Mouse (Mus musculus) NIH3T3 (cell line): ENCODE data around the gene Bco1.

Experiments
- DNase-seq: peaks from one replicate; pipeline ENCODE4 v3.0.0-alpha.2; 2012; ENCODE audit warnings: low read depth

Bco1 gene

GRCm38 (mm10) chr8:117089802-117090201 lies 5.9 kb upstream of the Bco1 start:
- DNase-seq = no peak

DNA sequence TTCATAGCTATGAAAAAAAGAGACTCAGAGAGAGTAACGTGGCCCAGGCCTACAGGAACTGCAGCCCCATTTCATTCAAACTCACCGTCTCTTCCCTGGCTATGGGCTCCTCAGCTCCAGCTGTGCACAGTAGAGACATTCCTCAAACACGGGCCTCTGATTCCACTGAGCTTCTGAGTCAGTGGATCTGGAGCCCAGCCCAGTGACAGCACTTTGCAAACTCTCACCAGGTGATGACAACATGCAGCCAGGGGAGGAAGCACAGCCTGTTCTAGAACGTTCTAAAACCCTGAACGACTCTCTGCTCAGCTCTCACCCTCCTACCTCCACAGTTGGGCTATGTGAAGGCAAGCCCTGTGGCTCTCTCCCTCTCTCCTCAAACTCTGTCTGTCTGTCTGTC lies 1.6 kb upstream of the Bco1 start:
- DNase-seq = peak; percentile 87

GRCm38 (mm10) chr8:117097051-117097563 lies 1.5 kb downstream of the Bco1 start:
- DNase-seq = no peak

DNA sequence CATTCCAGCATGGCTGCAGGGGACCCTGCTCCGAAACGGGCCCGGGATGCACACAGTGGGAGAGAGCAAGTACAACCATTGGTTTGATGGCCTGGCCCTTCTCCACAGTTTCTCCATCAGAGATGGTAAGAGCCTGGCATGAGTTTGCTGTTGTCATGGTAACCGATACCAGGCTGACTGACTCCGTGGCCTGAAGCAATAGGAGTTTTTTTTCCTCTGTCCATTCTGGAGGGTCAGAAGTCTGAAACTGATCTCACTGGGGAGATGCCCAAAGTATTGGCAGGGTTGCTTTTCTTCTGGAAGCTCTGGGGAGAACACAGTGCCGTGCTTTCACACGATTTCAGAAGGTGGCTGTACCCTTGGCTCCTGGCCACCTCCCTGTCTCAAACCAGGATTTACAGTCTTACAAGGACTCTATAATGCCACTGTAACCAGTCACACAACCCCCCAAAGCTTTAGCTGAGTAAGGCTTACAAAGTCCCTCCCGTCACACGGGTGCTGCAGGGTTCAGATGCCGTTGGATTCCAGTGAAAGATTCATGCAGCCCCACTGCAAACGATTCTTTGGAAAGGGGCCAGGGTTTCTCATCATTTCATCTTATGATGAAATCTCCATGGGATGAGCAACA lies 2.0 kb downstream of the Bco1 start:
- peak; percentile 94 for DNase-seq

- peak; percentile 74 for DNase-seq
Observed at GRCm38 (mm10) chr8:117107533-117107932, 11.9 kb downstream of the Bco1 start.

GRCm38 (mm10) chr8:117109018-117109711 lies 13.5 kb downstream of the Bco1 start:
- DNase-seq = no peak

GRCm38 (mm10) chr8:117109801-117110390 lies 14.2 kb downstream of the Bco1 start:
- peak; percentile 62 for DNase-seq

- DNase-seq = peak; percentile 22
Observed at GRCm38 (mm10) chr8:117111641-117112040, 16.0 kb downstream of the Bco1 start.

DNA sequence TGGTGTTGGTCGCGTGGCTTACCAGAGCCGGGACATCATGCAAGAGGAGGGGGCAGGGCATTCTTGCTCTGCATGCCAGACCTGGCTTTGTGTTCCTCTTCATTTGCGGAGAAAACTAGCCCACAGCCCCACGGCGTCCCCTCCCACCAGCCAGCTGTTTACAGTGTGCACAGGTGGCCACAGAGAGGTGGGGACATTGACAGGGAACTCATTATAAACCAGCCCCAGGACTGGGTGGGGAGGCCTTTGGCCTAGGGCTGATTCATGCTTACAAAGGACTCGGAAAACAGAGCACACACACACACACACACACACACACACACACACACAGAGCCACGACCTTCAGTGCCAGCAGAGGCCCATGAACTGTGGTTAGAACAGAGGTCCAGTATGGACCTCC lies 16.6 kb downstream of the Bco1 start:
- DNase-seq = no peak

GRCm38 (mm10) chr8:117115094-117115493 lies 19.4 kb downstream of the Bco1 start:
- no peak for DNase-seq

DNA sequence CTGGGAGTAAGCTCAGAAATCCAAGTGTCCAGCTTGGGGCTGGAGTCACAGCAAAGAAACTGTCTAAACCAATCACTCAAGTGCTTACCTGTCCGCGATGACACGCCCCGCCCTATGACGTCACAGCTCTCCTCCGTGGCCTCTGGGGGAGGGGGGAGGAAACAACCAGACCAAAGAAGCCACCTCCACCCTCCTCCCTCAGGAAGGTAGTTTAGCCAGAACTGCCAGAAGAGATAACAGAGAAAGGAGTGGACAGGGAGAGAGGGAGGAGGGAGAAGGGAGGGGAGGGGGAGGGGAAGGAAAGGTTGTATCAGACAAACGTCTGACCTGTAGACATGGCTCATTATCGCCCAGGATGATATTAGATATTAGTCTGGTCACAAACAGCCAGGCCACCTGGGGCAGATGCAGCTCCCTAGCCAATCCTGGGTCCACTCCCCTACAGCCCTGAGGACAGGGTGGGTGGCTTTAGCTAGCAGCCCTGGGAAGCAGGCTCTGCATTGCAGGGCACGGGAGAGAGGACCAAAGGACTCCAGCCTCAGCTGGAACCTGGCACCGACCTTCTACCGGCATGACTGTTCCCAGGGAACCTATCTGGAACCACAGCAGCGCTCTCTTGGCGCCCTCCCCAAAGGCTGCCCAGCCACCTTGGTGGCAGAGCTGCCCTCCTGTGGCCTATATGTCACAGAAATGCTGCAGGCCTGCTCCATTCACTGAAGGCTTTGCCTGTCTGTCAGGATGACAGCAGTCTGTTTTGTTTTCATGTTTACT lies 20.2 kb downstream of the Bco1 start:
- DNase-seq = no peak

DNA sequence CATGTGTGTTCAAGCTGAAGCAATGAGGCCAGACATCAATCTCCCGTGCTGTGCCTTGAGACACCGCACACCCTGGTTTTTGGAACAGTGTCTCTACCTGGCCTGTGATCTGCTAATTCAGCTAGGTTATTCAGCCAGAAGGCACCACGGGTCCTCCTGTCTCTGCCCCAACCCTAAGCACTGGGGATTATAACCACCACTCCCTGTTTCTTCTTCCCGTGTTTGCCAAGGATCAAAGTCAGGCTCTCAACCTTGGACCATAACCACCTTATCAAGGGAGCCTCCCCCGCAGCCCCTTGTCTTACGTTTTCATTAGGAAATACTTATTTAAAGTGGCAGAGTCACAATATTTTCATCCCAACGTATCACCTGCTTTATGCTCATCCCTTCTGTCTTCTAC lies 20.9 kb downstream of the Bco1 start:
- DNase-seq = no peak

- no peak for DNase-seq
Observed at GRCm38 (mm10) chr8:117118409-117118808, 22.8 kb downstream of the Bco1 start.

DNA sequence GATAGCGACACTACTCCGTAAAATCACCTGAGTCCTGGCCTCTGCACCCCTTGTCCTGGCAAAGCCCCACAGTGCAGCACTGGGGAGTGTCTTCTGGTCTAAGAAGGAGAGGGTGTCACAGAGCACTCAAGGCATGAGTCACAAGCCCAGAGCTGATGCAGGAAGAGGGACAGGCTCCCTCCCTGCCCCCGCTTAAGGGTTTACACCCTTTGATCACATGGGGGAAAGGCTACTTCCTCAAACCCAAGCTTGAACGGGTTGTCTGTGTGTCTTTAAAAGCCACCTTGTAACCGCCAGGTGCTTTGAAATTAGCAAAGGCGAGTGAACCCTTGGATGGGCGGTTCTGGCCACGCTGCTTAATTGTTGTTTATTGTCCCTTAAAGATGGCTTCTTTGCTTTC lies 25.6 kb downstream of the Bco1 start:
- no peak for DNase-seq

DNA sequence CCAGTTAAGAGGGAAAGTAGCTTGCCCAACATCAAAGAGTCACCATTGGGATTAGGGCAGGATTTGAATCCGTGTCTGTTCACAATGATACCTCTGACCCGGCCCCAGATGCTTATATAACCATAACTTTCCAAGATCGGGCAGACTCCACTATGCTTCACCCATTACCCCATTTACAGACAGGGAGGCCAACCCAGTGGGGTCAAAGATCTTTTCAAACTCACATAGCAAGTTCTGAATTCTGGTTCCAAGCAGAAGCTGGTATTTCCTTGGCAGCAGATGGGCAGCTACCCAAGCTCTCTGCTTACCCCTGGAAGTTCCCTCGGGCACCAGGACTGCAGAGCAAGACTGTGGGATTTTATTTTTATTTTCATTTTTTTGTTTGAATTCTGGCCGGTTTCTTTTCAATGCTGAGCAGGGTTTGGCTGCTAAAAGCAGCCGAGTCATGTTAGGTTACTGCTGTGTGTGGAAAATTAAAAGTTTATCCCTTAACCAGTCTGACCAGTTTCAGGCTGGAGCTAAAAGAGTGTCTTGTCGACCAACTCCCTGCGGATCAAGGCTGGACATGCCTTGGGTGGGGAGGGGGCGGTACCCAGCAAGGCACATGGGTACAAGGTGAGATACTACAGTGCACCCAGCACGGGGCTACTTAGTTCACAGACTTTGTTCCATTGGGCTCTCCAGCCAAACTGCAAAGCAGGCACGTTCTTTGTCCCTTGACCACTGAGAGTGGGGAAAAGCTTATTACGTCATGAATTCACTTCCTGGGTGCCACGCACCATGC lies 28.4 kb downstream of the Bco1 start:
- DNase-seq = no peak

DNA sequence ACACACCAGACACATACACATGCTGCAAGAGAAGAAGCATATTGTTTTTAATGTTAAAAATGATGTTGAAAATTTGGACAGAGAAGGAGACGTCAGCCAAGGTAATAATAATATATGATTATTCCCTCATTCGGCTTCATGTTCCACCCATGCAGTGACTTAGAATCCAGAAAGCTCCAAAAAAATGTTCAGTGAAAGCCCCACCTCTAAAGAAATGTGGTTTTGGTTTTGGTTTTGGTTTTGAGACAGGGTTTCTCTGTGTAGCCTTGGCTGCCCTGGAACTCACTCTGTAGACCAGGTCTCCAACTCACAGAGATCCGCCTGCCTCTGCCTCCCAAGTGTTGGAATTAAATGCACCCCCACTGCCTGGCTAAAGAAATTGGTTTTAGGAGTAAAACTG lies 30.2 kb downstream of the Bco1 start:
- DNase-seq = no peak

- no peak for DNase-seq
Observed at GRCm38 (mm10) chr8:117126411-117126810, 30.8 kb downstream of the Bco1 start.

DNA sequence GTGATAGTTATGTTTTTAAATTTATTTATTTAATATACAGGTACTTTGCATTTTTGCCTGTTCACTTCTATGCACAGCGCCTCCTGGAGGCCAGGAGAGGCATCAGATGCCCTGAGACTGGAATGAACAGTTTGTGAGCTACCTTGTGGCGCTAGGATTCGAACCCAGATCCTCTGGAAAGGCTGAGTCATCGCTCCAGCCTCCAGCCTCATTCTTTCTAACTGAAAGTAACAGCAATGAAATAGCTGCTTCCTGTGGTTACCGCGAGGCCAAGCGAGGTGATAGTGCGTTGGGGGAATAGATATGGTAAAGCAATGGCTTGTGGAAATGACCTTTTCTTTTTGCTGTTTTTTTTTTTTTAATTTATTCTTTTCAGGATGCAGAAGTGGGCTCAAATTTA lies 31.4 kb downstream of the Bco1 start:
- DNase-seq = no peak

- no peak for DNase-seq
Observed at GRCm38 (mm10) chr8:117133702-117134101, 38.0 kb downstream of the Bco1 start.

DNA sequence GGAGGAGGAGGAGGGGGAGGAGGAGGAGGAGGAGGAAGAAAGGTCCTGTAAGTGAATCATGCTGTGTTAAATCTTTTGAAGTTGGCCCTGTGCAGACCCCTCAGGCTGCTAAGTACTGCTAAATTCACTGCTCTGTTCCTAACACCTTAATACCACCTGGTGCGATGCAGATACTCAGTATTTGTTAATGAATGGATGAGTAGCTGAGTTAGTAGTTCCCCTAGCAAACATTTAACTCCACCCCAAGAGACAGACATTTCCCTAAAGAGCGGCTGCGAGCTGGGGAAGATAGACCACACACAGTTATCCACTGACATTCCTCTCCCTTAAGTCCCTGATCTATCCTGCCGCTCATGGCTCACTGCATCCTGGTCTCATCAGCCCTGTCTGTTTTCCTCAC lies 40.7 kb downstream of the Bco1 start:
- DNase-seq = no peak

DNA sequence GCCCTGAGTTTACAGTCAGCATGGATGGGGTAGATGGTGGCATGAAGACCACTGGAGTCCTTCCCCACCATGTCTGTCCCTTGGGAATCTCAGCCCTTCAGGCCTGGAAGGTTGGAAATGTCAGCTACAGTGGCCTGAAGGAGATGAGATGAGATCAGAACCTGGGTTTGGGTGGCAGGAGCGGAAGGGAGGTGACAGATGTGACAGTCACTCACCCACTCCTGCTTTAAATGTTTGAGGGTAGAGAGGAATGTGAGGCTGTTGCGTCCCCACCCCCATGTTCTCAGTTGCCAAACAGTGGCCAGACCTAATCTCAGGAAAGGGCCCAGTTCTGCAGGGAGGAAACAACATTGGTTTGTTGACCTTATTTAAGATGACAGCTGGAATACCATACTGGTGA lies 41.1 kb downstream of the Bco1 start:
- no peak for DNase-seq

DNA sequence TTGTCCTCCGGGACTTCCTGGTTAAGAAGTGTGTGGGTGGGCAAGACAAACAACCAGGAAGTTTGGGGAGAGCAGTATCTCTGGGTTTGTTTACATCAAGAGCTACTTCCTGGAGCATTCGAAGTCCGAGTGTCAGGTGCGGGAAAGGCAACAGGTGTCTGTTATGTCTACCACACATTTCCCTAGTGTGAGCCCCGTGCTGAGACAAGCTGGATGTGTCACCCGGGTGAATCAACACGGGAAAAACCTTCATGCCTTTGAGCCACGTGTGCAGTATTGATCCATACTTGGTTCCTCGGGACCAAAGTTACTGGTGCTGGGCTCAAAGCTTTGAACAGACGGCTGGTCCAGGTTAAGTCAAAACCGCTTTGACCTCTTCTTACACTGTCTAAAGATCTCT lies 41.7 kb downstream of the Bco1 start:
- no peak for DNase-seq
